Mouse (Mus musculus): ENCODE measurements around the gene Cacnb1.

The Cacnb1 gene

DNA sequence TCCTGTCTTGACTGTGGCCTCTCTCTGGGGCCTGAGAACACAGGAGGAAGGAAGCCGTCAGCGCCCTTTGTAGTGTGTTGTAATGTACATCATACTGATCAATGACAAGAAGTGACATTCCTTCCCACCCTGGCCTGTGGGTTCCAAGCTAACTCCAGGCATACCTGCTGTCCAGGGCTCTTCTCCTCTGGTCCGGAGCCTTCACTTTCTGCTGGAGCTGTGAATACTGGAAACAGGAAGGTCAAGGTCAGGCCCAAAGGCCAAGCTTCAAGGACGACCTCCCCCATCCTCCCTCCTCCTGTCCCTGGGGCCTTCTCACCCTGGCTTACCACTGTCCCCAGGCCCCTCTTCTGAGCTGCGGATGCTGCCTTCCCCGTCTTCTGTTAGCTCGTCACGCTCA, 18.1 kb upstream of the Cacnb1 start:
- no peak for ATAC-seq (ENCODE audit: low TSS enrichment)

DNA sequence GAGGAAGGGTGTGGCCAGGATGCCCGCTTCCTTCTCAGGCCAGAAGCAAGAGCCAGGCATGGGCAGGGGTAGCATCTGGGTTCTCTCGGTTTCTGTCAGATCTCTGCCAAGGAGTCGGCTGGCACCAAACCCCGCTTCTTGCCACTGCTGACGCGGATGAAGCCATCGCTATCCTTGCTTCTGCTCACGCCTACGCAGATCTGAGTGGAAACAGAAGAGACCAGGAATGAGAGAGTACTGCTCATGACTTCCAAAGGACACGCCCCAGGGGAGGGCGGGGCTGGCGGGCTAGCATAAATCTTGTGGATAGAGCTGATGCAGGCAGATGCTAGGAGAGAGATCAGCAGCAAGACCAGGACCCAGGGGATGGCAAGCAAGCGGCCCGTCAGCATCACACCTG, 15.0 kb upstream of the Cacnb1 start:
- ATAC-seq (ENCODE audit: low TSS enrichment) = peak; percentile 68

DNA sequence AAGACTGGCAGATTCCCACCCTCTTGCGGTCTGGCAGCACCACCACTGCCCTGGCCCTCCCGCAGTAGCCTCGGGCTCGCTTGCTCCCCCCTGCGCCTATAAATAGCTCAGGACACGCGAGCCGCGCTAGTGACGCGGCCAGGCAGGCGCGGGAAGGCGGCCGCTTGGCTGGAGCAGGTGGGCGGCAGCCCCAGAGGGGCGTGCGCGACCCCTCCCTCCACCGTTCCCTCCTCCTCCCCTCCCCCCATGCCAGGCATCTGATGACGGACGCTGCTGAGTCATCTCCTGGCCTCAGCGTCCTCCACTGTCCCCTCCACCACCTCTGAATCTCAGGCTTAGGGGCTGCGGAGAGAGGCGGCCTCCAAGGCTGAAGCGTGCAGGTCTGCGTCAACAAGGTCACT, 13.1 kb upstream of the Cacnb1 start:
- ATAC-seq (ENCODE audit: low TSS enrichment) = peak; percentile 21; the same call in 1 of the 2 replicates

DNA sequence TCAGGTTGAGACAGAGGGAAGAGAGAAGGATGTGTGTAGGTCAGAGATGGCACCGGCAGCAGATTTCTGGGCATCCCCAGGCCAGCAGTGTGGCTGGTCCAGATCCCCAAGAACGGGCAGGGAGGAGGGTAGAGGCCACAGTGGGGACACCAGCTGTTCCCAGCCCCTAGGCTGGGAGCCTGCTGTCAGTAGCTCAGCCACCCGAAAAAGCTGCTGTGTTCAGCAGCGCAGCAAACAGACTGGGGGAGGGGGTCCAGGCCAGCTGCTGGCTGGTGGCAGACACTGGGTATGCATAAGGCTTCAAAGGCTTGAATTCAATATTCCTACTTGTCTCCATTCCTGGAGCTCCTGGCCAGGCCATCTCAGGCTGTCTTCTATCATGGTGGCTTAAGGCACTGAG, 12.0 kb upstream of the Cacnb1 start:
- ATAC-seq (ENCODE audit: low TSS enrichment) = 0 out of 2 replicates have a peak, but pooled peaks have one; percentile 3

DNA sequence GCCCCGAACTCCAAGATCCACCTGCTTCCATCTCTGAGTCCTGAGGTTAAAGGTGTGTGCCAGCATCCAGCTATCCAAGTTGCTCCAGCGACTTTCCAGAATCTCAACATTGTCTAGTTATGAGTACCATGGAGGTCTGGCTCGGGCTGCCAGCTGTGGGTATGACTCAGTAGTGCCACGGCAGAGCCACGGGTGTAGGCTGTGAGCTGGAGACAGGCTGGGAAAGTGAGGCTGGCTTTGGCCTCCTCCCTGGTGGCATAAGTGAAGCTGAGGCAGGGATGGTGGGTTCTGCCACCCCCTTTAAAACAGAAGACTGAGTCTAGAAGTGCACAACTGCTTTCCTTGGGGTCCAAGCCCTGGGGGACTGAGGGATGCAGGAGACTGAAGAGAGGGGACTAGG, 11.2 kb upstream of the Cacnb1 start:
- ATAC-seq (ENCODE audit: low TSS enrichment) = no peak

DNA sequence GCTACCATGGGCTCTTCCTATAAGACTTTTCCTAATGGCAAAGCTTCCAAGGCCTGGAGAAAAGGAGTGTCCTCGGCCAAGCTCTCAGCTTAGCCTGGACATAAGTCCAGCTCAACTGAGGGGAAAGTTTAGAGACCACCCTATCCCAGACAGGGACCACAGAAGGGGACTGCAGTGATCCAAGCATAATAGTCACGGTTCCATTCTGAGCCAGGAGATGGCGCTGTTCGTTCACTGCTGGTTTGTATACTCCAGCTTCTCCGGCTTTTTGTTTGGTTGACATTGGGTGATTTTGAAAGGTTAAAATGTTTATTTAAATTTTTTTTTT, 8.6 kb upstream of the Cacnb1 start:
- no peak for ATAC-seq (ENCODE audit: low TSS enrichment)

DNA sequence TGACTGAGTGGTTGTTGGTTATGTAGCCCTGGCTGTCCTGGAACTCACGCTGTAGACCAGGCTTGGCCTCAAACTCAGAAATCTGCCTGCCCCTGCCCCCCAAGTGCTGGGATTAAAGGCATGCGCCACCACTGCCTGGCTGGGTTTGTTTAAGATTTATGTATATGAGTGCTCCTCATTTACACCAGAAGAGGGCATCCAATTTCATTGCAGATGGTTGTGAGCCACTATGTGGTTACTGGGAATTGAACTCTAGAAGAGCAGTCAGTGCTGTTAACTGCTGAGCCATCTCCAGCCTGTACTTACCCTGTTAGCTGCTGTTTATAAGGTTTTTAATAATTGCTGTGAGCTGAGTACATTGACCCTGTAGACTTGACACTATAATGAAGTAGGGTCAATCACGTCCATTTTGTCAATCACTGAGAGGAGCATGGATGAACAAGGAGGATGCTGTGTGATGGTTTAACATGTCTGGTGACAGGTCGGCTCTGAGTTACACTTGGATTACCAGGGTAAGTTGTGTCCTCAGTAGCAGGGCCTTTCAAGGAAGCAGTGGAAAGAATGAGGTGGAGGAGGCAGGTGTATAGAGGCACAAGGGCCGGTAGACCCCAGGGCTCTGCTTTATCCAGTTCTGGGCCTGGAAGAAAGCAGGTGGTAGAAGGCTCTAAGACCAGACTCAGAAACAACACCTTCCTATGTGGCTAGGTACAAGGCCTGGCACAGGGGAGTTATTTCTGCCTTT, 8.0 kb upstream of the Cacnb1 start:
- ATAC-seq (ENCODE audit: low TSS enrichment) = no peak

DNA sequence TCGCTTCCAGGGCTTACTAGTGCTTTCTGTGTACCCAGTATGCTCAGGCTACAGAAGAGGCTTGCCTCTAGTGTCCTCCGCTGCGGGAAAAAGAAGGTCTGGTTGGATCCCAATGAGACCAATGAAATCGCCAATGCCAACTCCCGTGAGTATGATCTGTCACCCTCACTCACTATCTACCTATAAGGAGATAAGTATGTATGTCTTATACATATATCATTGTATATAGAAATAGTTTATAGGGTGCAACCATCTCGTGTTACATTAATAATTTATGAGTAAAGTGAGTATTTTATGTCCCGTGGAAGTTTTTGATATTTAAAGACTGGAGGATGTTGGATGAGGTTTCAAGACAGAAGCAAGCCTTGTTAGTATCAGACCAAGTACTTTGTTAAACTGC, 5.0 kb upstream of the Cacnb1 start:
- ATAC-seq (ENCODE audit: low TSS enrichment) = no peak

DNA sequence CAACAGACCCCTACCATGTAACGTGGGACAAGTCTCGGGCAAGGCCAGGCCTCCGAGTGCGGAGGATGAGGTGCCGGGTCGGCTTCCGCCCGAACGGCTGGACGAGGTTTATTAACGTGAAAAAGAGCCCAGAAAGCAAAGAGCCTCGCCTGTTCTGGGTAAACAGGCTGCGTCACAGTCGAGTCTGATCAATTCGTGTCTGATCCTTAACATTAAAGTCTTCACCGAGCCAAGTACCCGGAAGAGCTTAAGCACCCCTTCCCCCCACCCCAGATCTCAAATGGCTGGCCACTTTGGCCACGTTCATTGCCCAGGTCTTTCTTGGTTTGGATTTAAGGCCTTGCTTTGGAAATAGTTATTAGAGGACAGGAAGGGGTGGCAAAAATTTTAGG, 4.5 kb upstream of the Cacnb1 start:
- ATAC-seq (ENCODE audit: low TSS enrichment) = no peak

DNA sequence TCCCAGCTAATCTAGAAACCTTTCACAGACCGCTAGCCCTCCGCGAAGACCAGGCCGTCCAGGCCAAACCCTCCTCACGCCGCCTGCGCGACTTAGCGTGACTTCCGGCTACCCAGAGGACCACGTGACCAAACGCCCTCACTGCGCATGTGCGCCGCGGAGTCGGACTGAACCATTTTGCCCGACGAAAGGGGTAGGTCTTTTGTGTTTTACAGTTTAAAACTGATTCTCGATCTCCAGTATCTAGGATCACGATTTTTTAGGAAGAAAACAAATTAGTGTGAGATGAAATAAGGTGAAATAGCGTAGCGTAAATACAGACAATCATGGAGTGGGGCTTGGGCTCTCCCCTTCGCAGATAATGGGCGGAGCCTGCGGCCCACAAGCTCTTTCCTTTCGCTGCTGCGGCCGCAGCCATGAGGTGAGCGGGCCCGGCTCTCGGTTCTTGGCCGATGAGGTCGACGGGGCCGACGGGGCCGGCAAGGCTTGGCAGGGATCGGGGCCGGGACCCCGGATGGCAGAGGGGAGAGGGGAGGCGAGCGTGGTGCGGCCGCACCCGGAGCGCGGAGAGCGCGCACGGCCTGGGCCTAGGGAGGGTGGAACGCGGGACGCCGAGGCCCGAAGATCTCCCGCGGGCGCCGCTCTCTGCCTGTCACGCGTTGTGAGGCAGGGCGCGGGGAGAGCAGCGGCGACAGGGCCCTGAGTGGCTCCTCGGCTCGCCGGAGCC, 3.9 kb upstream of the Cacnb1 start, which contains the start of gene Rpl19:
TSS of gene Rpl19 (plus strand) at position 141 of the 727 bp plus-strand sequence.
- ATAC-seq (ENCODE audit: low TSS enrichment) = peak; percentile 61

DNA sequence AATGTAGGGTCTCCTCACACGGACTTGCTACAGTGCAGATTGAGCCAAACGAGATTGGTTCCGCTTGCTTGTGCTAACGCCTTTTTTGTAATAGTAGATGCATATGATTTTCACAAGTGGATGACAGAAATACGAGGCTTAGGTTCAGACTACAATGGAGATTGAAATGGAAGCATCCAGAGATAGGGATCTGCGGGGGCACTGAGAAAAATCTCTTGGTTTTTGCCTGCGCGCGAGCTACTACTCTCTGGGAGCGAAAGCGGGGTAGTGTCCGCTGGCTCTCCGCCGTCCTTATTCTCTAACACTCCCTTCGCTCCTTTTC, 3.4 kb upstream of the Cacnb1 start:
- 0 out of 2 replicates have a peak, but pooled peaks have one; percentile 4 for ATAC-seq (ENCODE audit: low TSS enrichment)

DNA sequence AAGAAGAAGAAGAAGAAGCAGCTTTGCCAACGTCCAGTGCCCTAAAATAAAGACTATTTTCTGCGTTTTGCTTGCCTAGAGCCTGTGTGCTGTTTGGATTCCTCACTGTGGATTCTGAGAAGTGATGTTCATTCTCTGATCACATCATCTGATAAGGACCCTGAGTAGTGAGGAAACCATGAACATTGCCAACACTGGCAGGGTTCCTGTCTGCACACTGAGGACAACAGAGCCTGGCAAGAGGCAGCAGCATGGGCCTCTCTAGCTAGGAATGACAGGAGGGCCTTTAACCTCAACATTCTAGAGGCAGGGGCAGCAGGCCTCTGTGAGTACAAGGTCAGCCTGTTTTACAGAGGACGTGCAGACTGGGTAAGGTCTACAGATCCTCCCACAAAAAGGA, 1.7 kb upstream of the Cacnb1 start:
- no peak for ATAC-seq (ENCODE audit: low TSS enrichment)

DNA sequence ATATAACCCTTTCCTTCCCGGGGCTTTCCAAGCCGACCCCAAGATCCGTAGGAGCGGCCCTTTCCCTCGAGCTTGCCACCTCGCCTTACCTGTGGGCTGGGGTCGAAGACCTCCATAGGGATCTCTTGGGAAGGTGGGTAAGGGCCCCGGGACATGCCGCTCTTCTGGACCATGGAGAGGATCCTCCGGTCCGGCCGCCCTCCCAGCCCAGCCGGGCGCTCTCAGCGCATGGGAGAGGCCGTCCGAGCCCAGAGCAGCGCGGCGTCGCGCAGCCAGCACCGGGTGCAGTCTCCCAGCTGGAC, 630 bp downstream of the Cacnb1 start:
- ATAC-seq (ENCODE audit: low TSS enrichment) = no peak

DNA sequence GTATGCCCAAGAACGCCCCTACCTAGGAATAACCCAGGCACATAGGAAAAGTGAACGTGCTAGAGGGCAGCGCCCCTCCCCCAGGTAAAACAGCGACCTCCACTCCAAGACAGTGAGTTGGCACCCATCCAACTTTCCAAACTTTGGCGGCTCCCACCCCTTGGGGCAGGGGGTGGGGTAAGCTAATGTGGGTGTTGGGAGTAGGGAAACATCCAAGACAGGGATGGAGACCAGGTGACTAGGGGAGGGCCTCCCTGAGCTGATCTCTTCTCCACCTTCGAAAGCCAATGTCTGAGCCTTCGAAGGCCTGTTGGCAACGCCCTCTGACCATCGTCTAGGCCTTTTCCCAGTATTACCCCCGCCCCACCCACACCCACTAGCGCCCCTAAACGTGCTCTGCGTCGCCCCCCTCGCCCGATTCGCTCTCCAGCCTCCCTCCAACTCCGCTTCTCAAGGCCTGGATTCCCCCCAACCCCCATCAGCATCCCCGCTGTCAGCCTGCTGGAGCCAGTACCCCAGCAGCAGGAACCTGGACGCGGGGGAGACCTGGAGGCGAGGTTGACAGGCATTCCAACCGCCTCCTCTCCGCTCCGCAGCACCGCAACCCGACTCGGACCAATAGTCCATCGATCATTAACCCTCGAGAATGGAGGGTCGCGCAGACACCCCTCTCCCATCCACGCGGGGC, 1.1 kb downstream of the Cacnb1 start:
- no peak for ATAC-seq (ENCODE audit: low TSS enrichment)

DNA sequence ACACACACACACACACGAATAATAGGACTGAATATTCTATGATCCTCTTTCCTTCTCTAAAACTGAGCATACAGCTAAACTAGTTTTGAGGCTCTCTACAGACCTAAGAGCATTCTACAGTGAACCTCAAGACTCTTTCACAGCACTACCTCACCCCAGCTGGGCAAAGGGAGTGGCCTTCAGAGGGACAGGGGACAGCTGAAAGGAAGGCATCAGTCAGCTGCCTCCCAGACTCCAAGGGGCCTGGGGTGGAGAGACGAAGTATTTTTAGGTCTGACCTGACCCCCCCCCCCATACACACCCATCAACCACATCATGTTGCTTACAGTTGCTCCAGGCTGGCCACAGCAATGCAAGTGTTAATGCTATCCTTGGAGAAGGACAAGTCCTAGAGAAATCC, 1.7 kb downstream of the Cacnb1 start:
- no peak for ATAC-seq (ENCODE audit: low TSS enrichment)

DNA sequence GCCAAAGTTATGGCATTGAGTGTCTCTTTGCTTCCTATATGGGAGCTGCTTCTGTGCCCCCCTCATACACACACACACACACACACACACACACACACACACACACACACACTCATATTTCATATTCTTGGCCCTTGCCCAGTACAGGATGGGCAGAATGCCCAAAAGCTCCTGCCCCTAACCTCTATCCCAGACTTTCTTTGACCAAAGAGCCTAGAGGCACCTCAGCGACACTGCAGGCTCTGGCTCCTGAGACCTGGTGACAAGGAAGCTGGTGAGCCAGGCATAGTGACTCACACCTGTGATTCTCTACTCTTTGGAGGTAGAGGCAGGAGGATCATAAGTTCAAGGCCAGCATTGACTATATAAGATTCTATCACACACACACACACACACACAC, 2.1 kb downstream of the Cacnb1 start:
- no peak for ATAC-seq (ENCODE audit: low TSS enrichment)

DNA sequence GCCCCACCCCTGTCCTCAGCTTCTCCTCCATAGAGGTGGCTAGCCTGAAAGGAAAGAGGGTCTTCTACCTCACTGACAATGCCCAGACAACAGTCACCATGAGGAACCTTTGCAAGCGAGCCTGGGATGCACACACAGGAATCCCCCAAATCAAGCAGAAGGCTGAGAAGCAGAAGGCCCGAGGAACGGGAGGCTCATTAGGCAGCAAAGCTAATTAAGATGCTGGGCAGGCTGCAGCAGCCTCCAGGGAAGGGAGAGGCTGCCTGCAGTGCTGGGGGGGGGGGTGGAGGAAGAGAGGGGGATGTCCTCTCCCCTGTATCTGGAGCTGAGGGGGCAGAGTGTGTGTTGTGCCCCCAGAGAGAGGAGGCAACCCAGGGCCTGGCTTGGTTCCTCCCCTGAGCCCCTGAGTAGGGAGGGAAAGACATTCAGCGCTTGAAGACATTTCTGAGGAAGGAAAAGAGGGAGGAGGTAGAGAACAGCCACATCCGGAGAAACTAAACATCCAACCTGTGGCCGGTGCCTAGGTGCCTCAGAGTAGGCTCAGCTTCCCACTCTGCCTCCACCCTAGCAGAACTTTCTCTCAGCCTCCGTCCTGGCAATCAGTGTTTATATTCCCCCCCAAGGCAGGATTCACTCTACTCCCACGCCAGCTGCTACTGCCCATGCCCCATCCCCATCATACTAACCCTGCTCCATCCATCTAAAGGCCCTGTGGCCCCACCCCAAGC, 2.8 kb downstream of the Cacnb1 start:
- ATAC-seq (ENCODE audit: low TSS enrichment) = no peak

DNA sequence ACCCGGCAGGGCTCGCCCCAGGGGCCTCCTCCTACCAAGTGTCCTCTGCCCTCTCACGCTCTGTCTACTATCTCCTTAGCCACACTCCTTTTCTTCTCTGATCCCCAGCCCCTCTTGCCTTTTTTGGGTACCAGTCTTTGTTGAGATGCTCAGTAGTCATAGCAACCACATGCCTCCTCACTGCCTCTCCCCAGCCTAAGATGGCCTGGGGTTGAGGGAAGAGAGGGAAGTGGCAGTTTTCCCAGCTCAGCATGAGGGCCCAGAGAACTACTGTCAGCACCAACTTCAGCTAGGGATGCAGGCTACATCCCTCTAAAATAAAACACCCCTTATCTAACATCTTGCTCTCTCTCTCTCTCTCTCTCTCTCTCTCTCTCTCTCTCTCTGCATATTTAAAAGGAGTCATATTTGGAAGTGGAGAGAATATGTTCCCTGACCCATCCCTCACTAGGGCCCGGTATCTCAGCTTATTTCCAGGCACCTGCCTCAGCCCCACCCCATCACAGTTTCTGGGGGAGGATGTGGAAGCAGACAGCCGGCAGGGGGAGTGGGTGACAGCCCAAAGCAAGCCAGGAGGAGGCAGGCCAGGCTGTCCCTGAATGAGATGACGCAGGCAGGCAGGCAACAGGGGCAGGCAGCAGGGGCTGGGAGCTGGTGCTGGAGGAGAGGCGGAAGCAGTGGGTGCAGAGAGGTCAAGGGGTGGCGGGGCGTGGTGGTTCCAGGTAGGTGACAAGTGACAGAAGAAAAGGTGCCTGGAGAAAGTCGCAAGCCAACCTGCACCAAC, 3.8 kb downstream of the Cacnb1 start:
- ATAC-seq (ENCODE audit: low TSS enrichment) = peak; percentile 69

DNA sequence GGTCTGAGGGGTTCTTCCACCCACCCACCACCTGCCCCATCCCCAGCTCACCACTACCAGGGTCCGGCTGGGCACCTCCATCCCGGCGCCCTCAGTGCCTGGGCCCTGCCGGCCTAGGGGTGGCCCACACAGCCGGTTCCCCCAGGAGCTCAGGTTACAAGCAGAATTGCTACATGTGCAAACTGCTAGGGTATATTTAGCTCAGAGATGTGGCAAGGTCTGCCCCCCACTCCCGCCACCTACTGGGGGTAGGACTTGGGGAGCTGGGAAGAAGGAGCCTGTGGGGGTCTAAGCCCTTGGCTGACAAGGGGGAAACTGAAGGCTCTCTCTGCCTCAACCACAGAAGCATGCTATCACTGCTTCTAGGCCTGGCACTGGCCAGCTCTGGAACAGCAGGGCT, 4.6 kb downstream of the Cacnb1 start:
- ATAC-seq (ENCODE audit: low TSS enrichment) = no peak

DNA sequence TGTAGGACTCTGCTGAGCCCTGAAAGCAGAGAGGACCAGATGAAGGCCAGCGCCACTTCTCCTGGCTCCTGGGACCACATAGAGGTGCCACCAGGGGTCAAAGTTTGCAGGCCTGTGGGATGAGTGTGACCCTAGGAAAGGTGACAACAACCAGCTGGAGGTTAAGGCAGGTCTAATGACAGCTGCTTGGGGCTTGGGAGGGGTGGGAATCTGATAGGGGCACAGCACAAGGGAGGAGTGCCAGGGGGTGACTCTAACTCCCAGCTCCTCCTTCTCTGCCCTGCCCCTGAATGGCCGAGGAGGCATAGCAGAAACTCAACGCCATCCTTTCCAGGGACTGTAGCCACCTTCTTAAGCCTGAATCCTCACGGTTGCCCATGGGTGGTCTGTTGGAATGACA, 6.0 kb downstream of the Cacnb1 start:
- ATAC-seq (ENCODE audit: low TSS enrichment) = no peak

DNA sequence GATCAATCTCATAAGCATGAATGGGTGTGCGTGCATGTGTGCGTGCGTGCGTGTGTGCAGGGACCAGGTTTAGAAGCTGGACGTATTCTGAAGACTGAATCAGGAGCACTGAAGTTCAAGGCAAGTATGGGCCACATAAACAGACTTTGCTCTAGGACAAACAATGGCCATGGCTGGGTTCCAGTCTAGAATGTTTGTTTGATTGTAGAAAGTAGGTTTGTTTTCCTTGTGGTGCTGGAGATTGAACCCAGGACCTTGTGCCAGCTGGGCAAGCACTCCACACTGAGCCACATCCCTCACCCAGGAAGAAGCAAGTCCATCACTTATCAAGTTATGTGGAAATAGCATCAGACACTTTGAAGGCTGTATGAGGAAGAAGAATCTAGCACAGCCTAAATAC, 6.7 kb downstream of the Cacnb1 start:
- no peak for ATAC-seq (ENCODE audit: low TSS enrichment)

DNA sequence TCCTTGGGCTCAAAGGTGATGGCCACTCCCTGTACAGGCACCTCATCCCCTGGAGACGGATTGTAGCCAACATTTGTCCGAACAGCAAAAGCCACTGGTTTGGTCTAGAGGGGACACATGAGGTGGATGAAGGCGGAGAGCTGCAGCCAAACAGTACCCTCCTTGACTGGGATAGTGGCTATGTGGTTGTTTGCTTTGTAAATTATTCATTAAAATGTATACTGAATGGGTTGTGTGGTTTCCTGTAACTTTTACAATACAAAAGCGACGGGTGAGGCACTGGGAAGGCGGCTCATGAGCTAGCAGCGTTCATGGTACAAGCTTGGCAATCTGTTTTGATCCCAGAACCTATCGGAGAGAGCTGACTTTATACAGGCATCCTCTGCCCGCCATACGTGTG, 10.0 kb downstream of the Cacnb1 start:
- no peak for ATAC-seq (ENCODE audit: low TSS enrichment)

Measured in frontal cortex, adult (tissue).